Mouse (Mus musculus) embryonic facial prominence, embryonic 12.5 days (tissue): Measurements from ENCODE around the gene Ms4a8a. TPM values are rescaled to one million over a fixed set of nuclear protein-coding genes. Genes with fewer than 3 reads are reported as not detected.
A peak's percentile ranks its signal among the peaks of the same experiment; 100 is the strongest.
"Not testable (repeated sequence)": the region's sequence is repeated elsewhere in the genome, so short reads cannot be mapped to it uniquely, and the experiment has no call there.

ENCODE experiments used
- ATAC-seq: fragments of 200-750 bp; cut with Nextera tagmentation; 2 replicates; pipeline ENCODE4 v1.8.0; 2017; ENCODE audit not compliant: insufficient number of reproducible peaks, insufficient read depth, low FRiP score, low TSS enrichment
- H3K27ac ChIP-seq: fragments of 300-500 bp; sonication (generic); 2 replicates; pipeline ENCODE4 v1.5.1; 2016; ENCODE audit warnings: mild to moderate bottlenecking
- H3K27me3 ChIP-seq: fragments of 300-500 bp; sonication (generic); 2 replicates; pipeline ENCODE4 v1.6.1; 2016; ENCODE audit warnings: mild to moderate bottlenecking, moderate library complexity
- H3K36me3 ChIP-seq: fragments of 300-500 bp; sonication (generic); 2 replicates; pipeline ENCODE4 v1.6.1; 2016; ENCODE audit warnings: mild to moderate bottlenecking
- H3K4me1 ChIP-seq: fragments of 300-500 bp; sonication (generic); 2 replicates; pipeline ENCODE4 v1.6.1; 2016
- H3K4me2 ChIP-seq: fragments of 300-500 bp; sonication (generic); replicated peaks from 2 replicates; pipeline ENCODE4 v1.6.1; 2016; ENCODE audit warnings: mild to moderate bottlenecking, moderate library complexity
- H3K4me3 ChIP-seq: fragments of 300-500 bp; sonication (generic); 2 replicates; pipeline ENCODE4 v1.5.1; 2016; ENCODE audit warnings: mild to moderate bottlenecking
- H3K9ac ChIP-seq: fragments of 300-500 bp; sonication (generic); 2 replicates; pipeline ENCODE4 v1.6.1; 2016; ENCODE audit warnings: mild to moderate bottlenecking, moderate library complexity
- H3K9me3 ChIP-seq: fragments of 300-500 bp; sonication (generic); 2 replicates; pipeline ENCODE4 v1.6.1; 2016; ENCODE audit warnings: mild to moderate bottlenecking, moderate library complexity
- WGBS: fragments of 180-500 bp; shearing (Covaris S2); methylation state at CpG from one replicate; pipeline ENCODE4 v1.1.7; 2016; 5-methylcytosine and 5-hydroxymethylcytosine counted together
- polyA plus RNA-seq: library from polyadenylated mRNA; unstranded; fragments of >200 nt; fragmentation: Nextera tagmentation; extraction: Ambion mirVana; gene quantifications from 2 replicates; pipeline ENCODE4 v1.2.1, GENCODE M21; 2016

Ms4a8a gene
- not detected in 2 replicates for polyA plus RNA-seq

GRCm38 (mm10) chr19:11080934-11081333, at the start of gene Ms4a8a:
Ms4a8a (minus strand) TSS chr19:11081102.
- WGBS, result 77% methylated on average over 4 of the region's 4 CpGs
- no peak for ATAC-seq
- H3K27ac ChIP-seq, result no peak within 1 kb of the TSS
- H3K27me3 ChIP-seq, result no peaks in the 10 kb centered on the region
- no peak within 1 kb of the TSS for H3K4me2 ChIP-seq
- no peaks in the 10 kb centered on the region for H3K9me3 ChIP-seq
- no peaks in the 10 kb centered on the region for H3K4me1 ChIP-seq
- H3K4me3 ChIP-seq, result no peak within 1 kb of the TSS
- no peak within 1 kb of the TSS for H3K9ac ChIP-seq
- no peaks in the 10 kb centered on the region for H3K36me3 ChIP-seq

- WGBS, result 86% methylated on average over 1 of the region's 1 CpGs
- Histone ChIP-seq H3K4me1 (no peaks in the 10 kb centered on the region), H3K9ac (no peak overlapping the region), H3K4me2 (no peak overlapping the region), H3K36me3 (no peaks in the 10 kb centered on the region), H3K27ac (no peak overlapping the region), H3K9me3 (peaks cover 3% of the 10 kb centered on the region; the same call in 1 of the 2 replicates), H3K4me3 (no peak overlapping the region), H3K27me3 (no peaks in the 10 kb centered on the region)
- ATAC-seq, result no peak
Observed at GRCm38 (mm10) chr19:11129702-11130101, 48.8 kb upstream of the Ms4a8a start.

GRCm38 (mm10) chr19:11121016-11121420, 40.1 kb upstream of the Ms4a8a start:
- H3K9ac ChIP-seq, H3K9me3 ChIP-seq, H3K27me3 ChIP-seq, H3K27ac ChIP-seq, H3K4me1 ChIP-seq, H3K36me3 ChIP-seq: not testable (repeated sequence)
- Histone ChIP-seq H3K4me2 (peak overlapping the region; percentile 37), H3K4me3 (peak overlapping the region; percentile 33)
- peak; percentile 93 for ATAC-seq
- WGBS, result 0% methylated on average over 10 of the region's 38 CpGs

GRCm38 (mm10) chr19:11119338-11119737, 38.4 kb upstream of the Ms4a8a start:
- H3K4me2 ChIP-seq, result no peak overlapping the region
- ATAC-seq, result no peak
- H3K27me3 ChIP-seq, result 0 out of 2 replicates have a peak, but pooled peaks cover 2% of the 10 kb centered on the region
- H3K9me3 ChIP-seq, result no peaks in the 10 kb centered on the region
- H3K9ac ChIP-seq, result no peak overlapping the region
- no peaks in the 10 kb centered on the region for H3K36me3 ChIP-seq
- WGBS, result 83% methylated on average over 2 of the region's 2 CpGs
- H3K4me1 ChIP-seq, result no peaks in the 10 kb centered on the region
- H3K4me3 ChIP-seq, result no peak overlapping the region
- no peak overlapping the region for H3K27ac ChIP-seq

- H3K27me3 ChIP-seq, result no peaks in the 10 kb centered on the region
- H3K9me3 ChIP-seq, result no peaks in the 10 kb centered on the region
- H3K27ac ChIP-seq, result no peak overlapping the region
- 80% methylated on average over 3 of the region's 3 CpGs for WGBS
- ATAC-seq, result no peak
- H3K4me1 ChIP-seq, result no peaks in the 10 kb centered on the region
- H3K4me3 ChIP-seq, result no peak overlapping the region
- H3K36me3 ChIP-seq, result no peaks in the 10 kb centered on the region
- no peak overlapping the region for H3K4me2 ChIP-seq
- no peak overlapping the region for H3K9ac ChIP-seq
Observed at GRCm38 (mm10) chr19:11107746-11108145, 26.8 kb upstream of the Ms4a8a start.

GRCm38 (mm10) chr19:11101880-11102279, 21.0 kb upstream of the Ms4a8a start:
- no peak overlapping the region for H3K4me3 ChIP-seq
- H3K4me1 ChIP-seq, result no peaks in the 10 kb centered on the region
- no peaks in the 10 kb centered on the region for H3K36me3 ChIP-seq
- H3K27ac ChIP-seq, result no peak overlapping the region
- ATAC-seq, result no peak
- no peak overlapping the region for H3K9ac ChIP-seq
- 0 out of 2 replicates have a peak, but pooled peaks cover 2% of the 10 kb centered on the region for H3K27me3 ChIP-seq
- WGBS, result 85% methylated on average over 1 of the region's 1 CpGs
- H3K9me3 ChIP-seq, result no peaks in the 10 kb centered on the region
- no peak overlapping the region for H3K4me2 ChIP-seq

- no peak overlapping the region for H3K9ac ChIP-seq
- 79% methylated on average over 3 of the region's 3 CpGs for WGBS
- peaks cover 3% of the 10 kb centered on the region; the same call in 1 of the 2 replicates for H3K27me3 ChIP-seq
- H3K4me3 ChIP-seq, result no peak overlapping the region
- no peaks in the 10 kb centered on the region for H3K36me3 ChIP-seq
- H3K4me1 ChIP-seq, result no peaks in the 10 kb centered on the region
- H3K4me2 ChIP-seq, result no peak overlapping the region
- H3K27ac ChIP-seq, result no peak overlapping the region
- ATAC-seq, result no peak
- no peaks in the 10 kb centered on the region for H3K9me3 ChIP-seq
Observed at GRCm38 (mm10) chr19:11098401-11098800, 17.5 kb upstream of the Ms4a8a start.

GRCm38 (mm10) chr19:11092131-11092530, 11.2 kb upstream of the Ms4a8a start:
- not testable (repeated sequence) for H3K9ac ChIP-seq, ATAC-seq, H3K27me3 ChIP-seq, H3K27ac ChIP-seq, H3K4me1 ChIP-seq, H3K36me3 ChIP-seq, H3K9me3 ChIP-seq
- Histone ChIP-seq H3K4me3 (peak overlapping the region; percentile 34), H3K4me2 (peak overlapping the region; percentile 51)
- 4% methylated on average over 50 of the region's 50 CpGs for WGBS

- H3K36me3 ChIP-seq, result no peaks in the 10 kb centered on the region
- H3K27me3 ChIP-seq, result no peaks in the 10 kb centered on the region
- no peak overlapping the region for H3K27ac ChIP-seq
- ATAC-seq, result no peak
- no peaks in the 10 kb centered on the region for H3K9me3 ChIP-seq
- H3K4me2 ChIP-seq, result no peak overlapping the region
- no peak overlapping the region for H3K4me3 ChIP-seq
- no peaks in the 10 kb centered on the region for H3K4me1 ChIP-seq
- H3K9ac ChIP-seq, result no peak overlapping the region
- whole genome bisulfite sequencing, result 88% methylated on average over 3 of the region's 3 CpGs
Observed at GRCm38 (mm10) chr19:11070364-11070763, 10.5 kb downstream of the Ms4a8a start.

- Histone ChIP-seq H3K36me3 (no peaks in the 10 kb centered on the region), H3K9ac (no peak overlapping the region)
- no peak for ATAC-seq
Observed at GRCm38 (mm10) chr19:11065202-11065875, 15.6 kb downstream of the Ms4a8a start.

GRCm38 (mm10) chr19:11060900-11061299, 20.0 kb downstream of the Ms4a8a start:
- H3K4me3 ChIP-seq, result no peak overlapping the region
- H3K36me3 ChIP-seq, result no peaks in the 10 kb centered on the region
- no peaks in the 10 kb centered on the region for H3K27me3 ChIP-seq
- H3K9ac ChIP-seq, result no peak overlapping the region
- H3K9me3 ChIP-seq, result peaks cover 5% of the 10 kb centered on the region; the same call in 1 of the 2 replicates
- no peaks in the 10 kb centered on the region for H3K4me1 ChIP-seq
- H3K4me2 ChIP-seq, result no peak overlapping the region
- no peak overlapping the region for H3K27ac ChIP-seq
- ATAC-seq, result no peak
- 81% methylated on average over 1 of the region's 1 CpGs for WGBS

More at GRCm38 (mm10) chr19:11065202-11065875, 15.6 kb downstream of the Ms4a8a start:
- H3K27ac ChIP-seq, result no peak overlapping the region
- no peaks in the 10 kb centered on the region for H3K4me1 ChIP-seq
- H3K4me3 ChIP-seq, result no peak overlapping the region
- no peaks in the 10 kb centered on the region for H3K27me3 ChIP-seq
- H3K4me2 ChIP-seq, result no peak overlapping the region
- WGBS, result 79% methylated on average over 2 of the region's 2 CpGs
- H3K9me3 ChIP-seq, result peaks cover 5% of the 10 kb centered on the region; the same call in 1 of the 2 replicates

GRCm38 (mm10) chr19:11059967-11060366, 20.9 kb downstream of the Ms4a8a start:
- no peaks in the 10 kb centered on the region for H3K27me3 ChIP-seq
- no peak for ATAC-seq

More at GRCm38 (mm10) chr19:11059967-11060366, 20.9 kb downstream of the Ms4a8a start:
- Histone ChIP-seq H3K36me3 (no peaks in the 10 kb centered on the region), H3K4me1 (no peaks in the 10 kb centered on the region), H3K27ac (no peak overlapping the region), H3K9me3 (peaks cover 3% of the 10 kb centered on the region; the same call in 1 of the 2 replicates), H3K9ac (no peak overlapping the region), H3K4me2 (no peak overlapping the region), H3K4me3 (no peak overlapping the region)
